Mouse (Mus musculus) Patski (cell line): Measurements from ENCODE around the gene Lrrc27. TPM values are rescaled to one million over a fixed set of nuclear protein-coding genes. Genes with fewer than 3 reads are reported as not detected.

Source experiments
- ATAC-seq: fragments of 100-300 bp; one replicate; pipeline ENCODE4 v1.8.0; 2021
- CTCF ChIA-PET: fragments of 350-600 bp; sonication (Branson Sonifier 250); formaldehyde crosslinking; loops from one replicate; lab custom pipeline; 2022; ENCODE audit warnings: inconsistent platforms; lab: Charles Lee
- POLR2A ChIA-PET: fragments of 350-600 bp; sonication (Branson Sonifier 250); formaldehyde crosslinking; loops from one replicate; lab custom pipeline; 2022; ENCODE audit warnings: antibody characterized with exemption, inconsistent platforms; lab: Charles Lee
- DNase-seq: peaks from one replicate; pipeline ENCODE4 v3.0.0-alpha.2; 2011; ENCODE audit warnings: low read depth, low spot score
- H3K27me3 ChIP-seq: fragments of 371-371 bp; one replicate; pipeline ENCODE4 v1.5.1; 2021
- CTCF ChIP-seq: fragments of 100-300 bp; IDR thresholded peaks from one replicate; pipeline ENCODE4 v1.5.1; 2021
- in situ Hi-C: fragments of 300-500 bp; cut with MboI; formaldehyde crosslinking; loops from 3 replicates; pipeline ENCODE4 v1.11.1; 2018; ENCODE audit warnings: low pct_unique_long_range_greater_than_20kb, mixed read lengths
- polyA plus RNA-seq: library from polyadenylated mRNA; unstranded; gene quantifications from one replicate; pipeline ENCODE4 v1.2.3, GENCODE M21; 2021

The Lrrc27 gene
- polyA plus RNA-seq, 1 experiment from 2014 or later, result 4.6 TPM

DNA sequence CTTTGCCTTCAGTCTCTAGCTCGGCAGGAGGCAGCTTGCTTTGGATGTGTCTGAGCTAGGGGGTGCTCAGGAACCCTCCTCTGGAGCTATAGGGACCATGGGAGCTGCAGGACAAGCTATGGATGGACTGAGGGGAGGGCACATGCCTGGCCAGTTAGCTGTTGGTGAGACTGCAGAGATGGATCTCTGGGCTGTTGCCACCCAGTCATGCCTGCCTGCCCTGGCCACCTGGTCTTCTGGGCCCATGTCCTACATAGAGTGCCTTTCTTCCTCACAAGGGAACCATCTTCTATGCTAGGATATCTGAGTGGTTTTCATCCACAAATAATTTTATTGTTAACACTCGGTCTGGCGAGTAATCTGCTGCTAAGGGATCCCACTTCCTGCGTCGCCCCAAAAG is 6.7 kb downstream of the Lrrc27 start:
- no peak for TF ChIP-seq CTCF
- ChIA-PET CTCF (interaction anchor here (1.1 to 2.1 kb wide), 5 partner anchors 9 to 253 kb away, joined by 3 to 9 read pairs (median 3); no protein-coding TSS in a partner anchor), POLR2A (interaction anchor here (0.6 kb wide), 1 partner anchor 157 kb away, joined by 3 read pairs; no protein-coding TSS in a partner anchor)
- DNase-seq, result no peak
- ATAC-seq, result no peak
- in situ Hi-C loops, result loop anchor here (25.0 kb wide), 1 partner anchor 382 kb away; the partner anchor contains the start of genes Mapk1ip1 and Ppp2r2d
- H3K27me3 ChIP-seq, result no peaks in the 10 kb centered on the region

DNA sequence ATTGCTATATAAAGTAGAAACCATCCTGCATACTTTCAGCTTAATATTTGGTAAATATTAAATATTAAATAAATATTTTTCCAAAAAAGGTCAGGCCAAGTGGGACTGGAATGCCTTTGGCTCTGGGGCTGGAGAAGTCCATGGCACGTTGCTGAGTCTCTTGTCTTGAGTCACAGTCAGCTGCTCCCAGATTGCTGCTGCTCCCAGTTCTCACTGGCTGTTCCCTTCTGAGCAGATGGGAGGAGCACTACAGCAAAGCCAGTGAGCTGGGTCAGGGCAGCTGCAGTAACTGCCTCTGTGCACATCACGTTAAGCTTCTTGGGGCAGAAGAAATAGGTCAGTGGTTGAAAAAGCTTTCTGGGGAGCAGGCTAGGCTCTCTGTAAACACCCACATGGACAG is 7.5 kb downstream of the Lrrc27 start:
- CTCF ChIA-PET, result interaction anchor here (1.2 to 2.1 kb wide), 3 partner anchors 8 to 79 kb away, joined by 3 to 9 read pairs (median 3); no protein-coding TSS in a partner anchor
- in situ Hi-C loops, result loop anchor here (25.0 kb wide), 1 partner anchor 383 kb away; the partner anchor contains the start of genes Mapk1ip1 and Ppp2r2d
- no peak for ATAC-seq

DNA sequence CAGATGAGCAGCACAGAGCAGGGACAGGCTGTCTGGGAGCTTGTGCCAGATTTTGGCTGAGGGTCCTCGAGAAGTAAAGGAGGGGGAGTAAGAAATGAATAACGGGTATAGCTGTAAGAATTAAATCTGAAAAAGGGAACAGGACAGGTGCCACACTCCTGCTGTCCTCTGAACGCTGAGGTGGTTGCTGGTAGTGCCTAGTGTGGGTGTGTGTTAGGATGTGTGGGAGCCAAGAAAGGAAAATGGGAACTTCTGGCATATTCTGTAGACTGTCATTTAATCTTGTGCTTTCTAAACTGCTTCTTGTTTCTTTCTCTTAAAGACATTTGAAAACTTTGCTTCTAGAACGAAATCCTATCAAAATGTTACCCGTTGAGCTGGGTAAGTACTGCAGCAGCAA is 8.3 kb downstream of the Lrrc27 start:
- CTCF ChIA-PET, result interaction anchor here (1.2 to 2.1 kb wide), 2 partner anchors 9 to 78 kb away, joined by 3 to 9 read pairs; no protein-coding TSS in a partner anchor
- no peak for TF ChIP-seq CTCF
- ATAC-seq (no peak), DNase-seq (no peak)
- POLR2A ChIA-PET, result no interaction called here
- H3K27me3 ChIP-seq, result no peaks in the 10 kb centered on the region
- in situ Hi-C loops, result loop anchor here (25.0 kb wide), 1 partner anchor 384 kb away; the partner anchor contains the start of genes Mapk1ip1 and Ppp2r2d

More for the DNA sequence above, 7.5 kb downstream of the Lrrc27 start:
- DNase-seq, result no peak
- no peak for TF ChIP-seq CTCF
- H3K27me3 ChIP-seq, result no peaks in the 10 kb centered on the region
- POLR2A ChIA-PET, result interaction anchor here (0.6 kb wide), 2 partner anchors 156 to 415 kb away, joined by 3 to 6 read pairs; no protein-coding TSS in a partner anchor

DNA sequence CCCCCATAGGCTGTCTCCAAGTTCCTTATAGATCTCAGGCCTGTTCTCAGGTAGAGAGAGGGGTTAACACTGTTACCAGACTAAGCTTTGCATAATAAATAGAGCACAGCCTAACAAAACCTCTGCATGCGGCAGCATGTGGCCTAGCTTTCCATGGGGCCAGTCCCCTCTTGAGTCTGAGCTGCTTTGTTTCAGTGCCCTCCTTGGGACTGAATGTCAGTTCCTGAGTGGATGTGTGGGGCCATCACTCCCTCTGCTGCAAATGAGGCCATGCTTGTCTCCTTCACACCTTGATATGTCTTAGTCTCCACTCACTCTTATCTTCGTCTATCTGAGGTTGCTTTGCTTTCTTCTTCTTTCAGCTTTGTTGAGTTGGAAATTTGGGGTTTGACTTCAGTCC is 9.1 kb downstream of the Lrrc27 start:
- in situ Hi-C loops, result loop anchor here (25.0 kb wide), 1 partner anchor 385 kb away; the partner anchor contains the start of genes Mapk1ip1 and Ppp2r2d
- DNase-seq (no peak), ATAC-seq (no peak)
- POLR2A ChIA-PET, result no interaction called here
- TF ChIP-seq CTCF, result no peak
- CTCF ChIA-PET, result interaction anchor here (1.1 kb wide), 1 partner anchor 81 kb away, joined by 4 read pairs; no protein-coding TSS in a partner anchor
- no peaks in the 10 kb centered on the region for H3K27me3 ChIP-seq

DNA sequence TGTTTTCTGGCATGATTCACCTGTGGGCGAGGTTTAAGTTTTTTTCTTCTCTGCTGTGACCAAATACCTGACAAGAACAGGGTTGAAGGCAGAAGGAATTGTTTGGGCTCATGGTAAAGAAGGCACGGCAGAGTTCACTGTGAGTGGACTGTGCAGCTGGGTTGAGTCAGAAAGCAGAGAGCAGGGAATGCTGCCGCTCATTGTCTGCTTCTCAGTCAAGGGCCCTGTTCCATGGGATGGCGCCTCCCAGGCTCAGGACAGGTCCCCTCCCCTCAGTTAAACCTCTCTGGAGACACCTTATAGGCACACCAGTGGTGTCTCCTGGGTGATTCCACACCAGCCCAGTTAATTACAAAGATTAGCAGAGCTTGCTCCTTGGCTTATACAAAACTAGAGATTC is 9.6 kb downstream of the Lrrc27 start:
- TF ChIP-seq CTCF, result no peak
- ATAC-seq, result no peak
- no peaks in the 10 kb centered on the region for H3K27me3 ChIP-seq
- CTCF ChIA-PET, result interaction anchor here (1.1 kb wide), 1 partner anchor 81 kb away, joined by 4 read pairs; no protein-coding TSS in a partner anchor
- POLR2A ChIA-PET, result no interaction called here
- no peak for DNase-seq
- in situ Hi-C loops, result loop anchor here (25.0 kb wide), 1 partner anchor 385 kb away; the partner anchor contains the start of genes Mapk1ip1 and Ppp2r2d

DNA sequence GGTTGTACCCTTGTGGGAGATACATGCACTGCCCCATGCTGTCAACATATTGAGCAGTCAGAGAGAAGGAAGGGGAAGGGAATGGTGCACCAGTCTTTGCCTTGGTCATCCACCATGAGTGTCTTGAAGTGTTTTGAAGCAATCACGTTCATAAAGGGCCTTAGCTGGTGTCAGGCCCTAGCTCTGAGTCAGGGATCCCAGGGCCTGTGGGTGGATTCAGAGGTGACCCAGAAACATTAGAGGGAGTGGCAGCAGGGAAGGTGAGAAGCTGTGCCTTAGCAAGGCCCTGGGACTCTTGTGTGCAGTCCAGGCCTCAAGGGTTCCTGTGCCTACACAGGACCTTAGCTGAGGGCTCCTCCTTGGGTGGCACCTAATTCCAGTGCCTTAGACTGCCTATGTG is 11.3 kb downstream of the Lrrc27 start:
- in situ Hi-C loops, result loop anchor here (25.0 kb wide), 1 partner anchor 387 kb away; the partner anchor contains the start of genes Mapk1ip1 and Ppp2r2d
- ChIA-PET POLR2A (interaction anchor here (0.7 kb wide), 1 partner anchor 23 kb away, joined by 3 read pairs; no protein-coding TSS in a partner anchor), CTCF (interaction anchor here (1.2 to 2.7 kb wide), 3 partner anchors 10 to 252 kb away, joined by 3 to 13 read pairs (median 10); no protein-coding TSS in a partner anchor)
- DNase-seq (no peak), ATAC-seq (no peak)
- no peaks in the 10 kb centered on the region for H3K27me3 ChIP-seq
- TF ChIP-seq CTCF, result no peak

DNA sequence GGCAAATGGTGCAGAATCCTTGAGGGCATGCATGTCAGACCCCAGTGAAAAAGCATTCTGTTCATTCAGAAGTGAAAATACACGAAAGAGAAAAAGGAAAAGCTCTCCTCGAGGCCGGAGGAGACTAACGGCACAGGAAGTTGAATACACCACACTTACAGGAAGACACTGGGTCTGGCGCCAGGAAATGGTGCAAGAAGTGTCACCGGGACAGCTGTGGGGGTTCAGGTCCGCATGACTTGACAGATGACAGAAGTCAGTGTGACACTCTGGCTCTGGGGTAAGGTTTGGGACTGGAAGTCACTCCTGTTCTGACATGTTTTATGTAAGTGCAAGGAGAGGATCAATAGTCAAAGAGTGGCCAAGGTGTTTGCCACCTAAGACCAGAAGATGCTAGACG is 11.9 kb downstream of the Lrrc27 start:
- no peak for DNase-seq
- in situ Hi-C loops, result loop anchor here (5.0 to 25.0 kb wide), 2 partner anchors 363 to 387 kb away; partner anchors contain the start of genes Mapk1ip1 and Ppp2r2d
- no peak for ATAC-seq
- H3K27me3 ChIP-seq, result no peaks in the 10 kb centered on the region
- ChIA-PET CTCF (interaction anchor here (0.8 to 2.7 kb wide), 5 partner anchors 9 to 251 kb away, joined by 3 to 13 read pairs (median 3); no protein-coding TSS in a partner anchor), POLR2A (interaction anchor here (0.7 kb wide), 1 partner anchor 22 kb away, joined by 3 read pairs; no protein-coding TSS in a partner anchor)
- no peak for TF ChIP-seq CTCF

DNA sequence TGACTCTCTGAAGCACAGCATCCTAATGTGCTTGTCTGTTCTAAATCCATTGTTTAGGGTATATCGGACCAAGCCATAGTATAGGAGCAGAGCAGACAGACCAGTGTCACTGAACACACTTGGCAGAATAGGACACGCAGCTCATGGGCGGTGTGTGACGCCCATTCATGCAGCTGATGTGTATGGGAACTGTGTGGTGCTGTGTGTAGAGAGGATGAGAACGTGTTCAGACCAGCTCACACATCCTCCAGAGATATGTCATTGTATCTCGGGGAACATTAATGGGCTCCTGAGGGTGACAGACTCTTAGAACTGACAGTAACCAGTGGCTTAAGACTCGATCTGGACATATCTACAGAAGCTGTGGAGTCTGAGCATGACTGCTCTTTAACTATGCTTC is 13.6 kb downstream of the Lrrc27 start:
- no peak for DNase-seq
- no peak for TF ChIP-seq CTCF
- no peaks in the 10 kb centered on the region for H3K27me3 ChIP-seq
- ChIA-PET CTCF (interaction anchor here (2.7 kb wide), 1 partner anchor 72 kb away, joined by 13 read pairs; no protein-coding TSS in a partner anchor), POLR2A (interaction anchor here (0.7 to 1.2 kb wide), 2 partner anchors 12 to 13 kb away, joined by 3 read pairs; partner anchors contain the start of gene Stk32c)
- in situ Hi-C loops, result loop anchor here (5.0 kb wide), 1 partner anchor 361 kb away; no protein-coding TSS in a partner anchor
- ATAC-seq, result no peak

DNA sequence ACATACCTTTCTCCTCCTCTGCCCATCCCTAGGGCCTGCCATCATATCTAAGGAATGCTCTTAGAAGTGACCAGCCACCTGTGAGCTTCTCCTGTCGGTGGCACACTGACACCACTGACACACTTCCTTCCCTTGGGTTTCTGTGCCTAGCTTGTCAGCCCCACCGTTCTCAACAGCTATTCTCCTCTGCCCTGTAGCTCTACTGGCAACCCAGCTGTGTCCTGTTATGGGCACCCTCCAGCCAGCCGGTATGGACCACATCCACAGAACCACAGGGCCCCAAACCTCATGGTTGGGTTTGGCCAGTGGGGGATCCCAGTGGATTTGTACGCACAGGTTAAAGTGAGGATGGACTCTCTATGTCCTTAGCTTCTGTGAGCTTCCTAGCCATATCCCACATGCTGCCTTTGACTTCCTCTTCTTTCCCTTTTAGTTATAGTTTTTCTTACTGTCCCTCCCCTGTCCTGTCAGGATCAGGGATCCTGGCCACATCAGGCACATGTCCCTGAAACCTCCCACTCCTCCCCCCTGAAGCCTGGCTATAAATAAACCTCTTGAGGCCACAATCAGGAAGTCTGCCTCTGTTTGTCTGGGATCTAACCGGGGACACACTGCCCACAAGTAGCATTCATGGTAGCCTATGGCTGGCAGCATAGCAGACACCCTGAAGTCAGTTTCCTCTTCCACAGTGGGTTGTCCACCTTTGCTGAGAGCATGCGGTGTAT is 15.8 kb downstream of the Lrrc27 start:
- CTCF ChIA-PET, result interaction anchor here (0.8 to 3.1 kb wide), 2 partner anchors 9 to 70 kb away, joined by 3 to 13 read pairs; no protein-coding TSS in a partner anchor
- TF ChIP-seq CTCF, result no peak
- ATAC-seq (no peak), DNase-seq (no peak)
- POLR2A ChIA-PET, result interaction anchor here (1.2 to 1.7 kb wide), 2 partner anchors 69 to 70 kb away, joined by 3 to 6 read pairs; no protein-coding TSS in a partner anchor
- in situ Hi-C loops, result loop anchor here (5.0 kb wide), 1 partner anchor 359 kb away; no protein-coding TSS in a partner anchor
- H3K27me3 ChIP-seq, result no peaks in the 10 kb centered on the region
